Mouse (Mus musculus) C2C12 (cell line): ENCODE results near the gene Dnah3. TPM values are rescaled to one million over a fixed set of nuclear protein-coding genes. Genes with fewer than 3 reads are reported as not detected.
A peak's percentile ranks its signal among the peaks of the same experiment; 100 is the strongest.

Experiments
- H3K27me3 ChIP-seq: one replicate; pipeline ENCODE4 v1.6.1; 2011; ENCODE audit not compliant: control insufficient read depth, insufficient read depth, insufficient read length
- H3K36me3 ChIP-seq: one replicate; pipeline ENCODE4 v1.6.1; 2011; ENCODE audit not compliant: control insufficient read depth, insufficient read depth
- H3K4me3 ChIP-seq: one replicate; pipeline ENCODE4 v1.5.1; 2011; ENCODE audit warnings: mild to moderate bottlenecking, control low read depth; ENCODE audit not compliant: poor library complexity, insufficient read depth, severe bottlenecking
- H3K79me2 ChIP-seq: one replicate; pipeline ENCODE4 v1.6.1; 2011; ENCODE audit not compliant: control insufficient read depth, insufficient read depth
- H3K79me3 ChIP-seq: one replicate; pipeline ENCODE4 v1.6.1; 2011; ENCODE audit warnings: low read depth, control low read depth
- H3ac ChIP-seq: one replicate; pipeline ENCODE3; 2011; ENCODE audit warnings: low read depth; ENCODE audit not compliant: control insufficient read depth, insufficient read length
- CEBPB ChIP-seq: IDR thresholded peaks from one replicate; pipeline ENCODE4 v1.6.1; 2011; ENCODE audit warnings: low read depth, mild to moderate bottlenecking, control low read depth, moderate library complexity
- CTCF ChIP-seq: IDR thresholded peaks from one replicate; pipeline ENCODE4 v1.5.1; 2011; ENCODE audit not compliant: control insufficient read depth, insufficient read depth, insufficient read length
- FOSL1 ChIP-seq: IDR thresholded peaks from one replicate; pipeline ENCODE4 v1.8.0; 2011; ENCODE audit warnings: mild to moderate bottlenecking, low read length; ENCODE audit not compliant: poor library complexity, insufficient read depth, severe bottlenecking
- MAX ChIP-seq: IDR thresholded peaks from one replicate; pipeline ENCODE4 v1.6.1; 2011; ENCODE audit warnings: mild to moderate bottlenecking, control low read depth
- MYOD1 ChIP-seq: IDR thresholded peaks from one replicate; pipeline ENCODE4 v1.6.1; 2011; ENCODE audit warnings: low read depth; ENCODE audit not compliant: control insufficient read depth, insufficient read length
- MYOG ChIP-seq: IDR thresholded peaks from one replicate; pipeline ENCODE4 v1.6.1; 2011; ENCODE audit not compliant: control insufficient read depth, insufficient read length; ENCODE audit errors: extremely low read depth
- USF1 ChIP-seq: IDR thresholded peaks from one replicate; pipeline ENCODE4 v1.6.1; 2011; ENCODE audit warnings: low read depth, mild to moderate bottlenecking, control low read depth, moderate library complexity
- polyA plus RNA-seq: library from polyadenylated mRNA; unstranded; fragments of >200 nt; fragmentation: generic; extraction: Trizol; gene quantifications from one replicate; pipeline ENCODE4 v1.2.1, GENCODE M21; 2012; ENCODE audit warnings: missing spikeins

Dnah3 gene
- polyA plus RNA-seq, 1 experiment: not detected

GRCm38 (mm10) chr7:119965651-119966395, 129.3 kb downstream of the Dnah3 start:
- Histone ChIP-seq H3K79me2 (no peaks in the 10 kb centered on the region), H3K36me3 (no peaks in the 10 kb centered on the region), H3ac (no peak overlapping the region), H3K4me3 (no peak overlapping the region), H3K79me3 (no peaks in the 10 kb centered on the region), H3K27me3 (no peaks in the 10 kb centered on the region)
- TF ChIP-seq CEBPB: no peak
- no peak for TF ChIP-seq CTCF
- TF ChIP-seq FOSL1: no peak
- no peak for TF ChIP-seq MYOD1
- TF ChIP-seq MYOG: no peak
- TF ChIP-seq USF1: no peak
- TF ChIP-seq MAX: no peak

GRCm38 (mm10) chr7:119965205-119965604, 129.9 kb downstream of the Dnah3 start:
- no peak overlapping the region for H3ac ChIP-seq
- no peaks in the 10 kb centered on the region for H3K36me3 ChIP-seq
- TF ChIP-seq CEBPB (no peak), MAX (no peak), FOSL1 (no peak), CTCF (no peak), USF1 (no peak)

GRCm38 (mm10) chr7:119961107-119961506, 134.0 kb downstream of the Dnah3 start:
- Histone ChIP-seq H3K36me3 (no peaks in the 10 kb centered on the region), H3K4me3 (no peak overlapping the region), H3K27me3 (no peaks in the 10 kb centered on the region), H3K79me2 (no peaks in the 10 kb centered on the region), H3K79me3 (no peaks in the 10 kb centered on the region), H3ac (no peak overlapping the region)
- TF ChIP-seq MYOG: no peak
- peak; percentile 16 for TF ChIP-seq FOSL1
- no peak for TF ChIP-seq CTCF
- TF ChIP-seq MYOD1: peak; percentile 40

More at GRCm38 (mm10) chr7:119965205-119965604, 129.9 kb downstream of the Dnah3 start:
- Histone ChIP-seq H3K79me2 (no peaks in the 10 kb centered on the region), H3K79me3 (no peaks in the 10 kb centered on the region), H3K27me3 (no peaks in the 10 kb centered on the region), H3K4me3 (no peak overlapping the region)

- H3K79me2 ChIP-seq: no peaks in the 10 kb centered on the region
- peak; percentile 27 for TF ChIP-seq MYOD1
- no peak for TF ChIP-seq FOSL1
- no peak overlapping the region for H3K4me3 ChIP-seq
- H3K27me3 ChIP-seq: no peaks in the 10 kb centered on the region
- H3K36me3 ChIP-seq: no peaks in the 10 kb centered on the region
- no peak overlapping the region for H3ac ChIP-seq
- H3K79me3 ChIP-seq: no peaks in the 10 kb centered on the region
Measured at GRCm38 (mm10) chr7:119960546-119960945, 134.5 kb downstream of the Dnah3 start.

GRCm38 (mm10) chr7:119960006-119960405, 135.1 kb downstream of the Dnah3 start:
- H3K79me3 ChIP-seq: no peaks in the 10 kb centered on the region
- H3K27me3 ChIP-seq: no peaks in the 10 kb centered on the region
- no peaks in the 10 kb centered on the region for H3K79me2 ChIP-seq
- TF ChIP-seq MYOG (no peak), MYOD1 (no peak), CTCF (no peak), FOSL1 (no peak), CEBPB (no peak), USF1 (no peak), MAX (no peak)
- no peaks in the 10 kb centered on the region for H3K36me3 ChIP-seq
- no peak overlapping the region for H3ac ChIP-seq
- H3K4me3 ChIP-seq: no peak overlapping the region

GRCm38 (mm10) chr7:119959491-119959890, 135.6 kb downstream of the Dnah3 start:
- Histone ChIP-seq H3K79me2 (no peaks in the 10 kb centered on the region), H3K36me3 (no peaks in the 10 kb centered on the region), H3K27me3 (no peaks in the 10 kb centered on the region), H3ac (no peak overlapping the region), H3K79me3 (no peaks in the 10 kb centered on the region), H3K4me3 (no peak overlapping the region)
- TF ChIP-seq CTCF (no peak), MAX (no peak)
